Mouse (Mus musculus) gastrocnemius, adult 8-10 months (tissue): Measurements from ENCODE around the gene Fkbp15. TPM values are rescaled to one million over a fixed set of nuclear protein-coding genes. Genes with fewer than 3 reads are reported as not detected.

ENCODE experiments used
- DNase-seq, 2 experiments: peaks; one replicate each; pipeline ENCODE4 v3.0.0; 2022; ENCODE audit warnings: low spot score in 2 of 2
- total RNA-seq, 4 experiments: library from RNA; stranded (reverse); gene quantifications; 2 replicates each; pipeline ENCODE4 v1.2.4; 2022

The Fkbp15 gene
- total RNA-seq: 10 to 100 TPM; 10.0 to 12.0 (median 10.8) TPM

DNA sequence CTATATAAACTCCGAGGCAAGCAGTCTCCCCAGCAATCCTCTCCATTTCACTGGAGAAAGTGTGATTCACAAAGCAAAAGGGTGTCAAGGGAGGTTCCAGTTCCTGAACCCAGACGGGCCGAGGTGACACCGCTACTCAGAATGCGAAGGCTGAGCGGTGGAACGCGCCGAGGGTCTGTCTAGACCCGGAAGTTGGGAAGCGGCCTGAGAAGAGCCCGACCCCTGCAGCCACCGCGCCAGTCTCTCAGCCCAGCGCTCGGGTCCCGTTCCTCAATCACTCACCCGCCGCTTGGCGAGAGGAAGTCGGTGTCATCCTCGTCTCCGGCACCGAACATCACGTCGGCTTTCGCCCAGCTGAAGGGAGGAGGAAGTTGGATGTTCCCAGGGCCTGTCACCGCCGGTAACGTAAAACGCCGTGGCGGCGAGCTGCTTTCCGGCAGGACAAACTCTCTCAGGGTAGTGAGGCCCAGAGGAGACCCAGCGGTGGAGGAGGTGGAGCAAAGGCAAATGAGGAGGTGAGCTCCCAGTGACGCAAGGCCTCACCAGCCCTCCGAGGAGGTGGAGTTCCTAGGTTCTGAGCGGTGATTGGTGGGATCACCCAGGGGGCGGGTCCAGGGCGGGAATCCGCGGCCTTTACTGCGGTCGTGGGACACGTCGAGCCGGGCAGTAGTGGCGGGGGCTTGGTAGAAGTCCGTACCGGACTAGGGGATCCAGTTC, at the start of gene Fkbp15, which contains the start of gene Slc31a1:
TSS of gene Fkbp15 (minus strand) at position 461 of the 717 bp plus-strand sequence.
TSS of gene Slc31a1 (plus strand) at position 640 of the 717 bp plus-strand sequence.
- DNase-seq: peak; percentile 92 to 94

DNA sequence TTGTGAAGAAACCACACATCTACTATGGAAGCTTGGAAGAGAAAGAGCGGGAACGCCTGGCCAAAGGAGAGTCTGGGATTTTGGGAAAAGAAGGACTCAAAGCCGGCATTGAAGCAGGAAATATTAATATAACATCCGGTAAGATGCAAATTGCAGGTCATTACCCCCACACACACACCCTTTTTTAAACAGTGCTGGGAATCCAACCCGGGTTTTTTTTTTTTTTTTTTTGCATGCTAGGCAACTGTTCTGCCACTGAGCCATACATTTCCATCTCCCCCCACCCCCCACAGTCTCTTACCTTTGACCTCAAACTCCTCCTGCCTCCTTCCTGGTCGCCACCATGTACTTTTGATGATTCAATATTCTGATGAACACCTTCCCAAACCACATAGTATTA, 49.3 kb upstream of the Fkbp15 start:
- DNase-seq: no peak

DNA sequence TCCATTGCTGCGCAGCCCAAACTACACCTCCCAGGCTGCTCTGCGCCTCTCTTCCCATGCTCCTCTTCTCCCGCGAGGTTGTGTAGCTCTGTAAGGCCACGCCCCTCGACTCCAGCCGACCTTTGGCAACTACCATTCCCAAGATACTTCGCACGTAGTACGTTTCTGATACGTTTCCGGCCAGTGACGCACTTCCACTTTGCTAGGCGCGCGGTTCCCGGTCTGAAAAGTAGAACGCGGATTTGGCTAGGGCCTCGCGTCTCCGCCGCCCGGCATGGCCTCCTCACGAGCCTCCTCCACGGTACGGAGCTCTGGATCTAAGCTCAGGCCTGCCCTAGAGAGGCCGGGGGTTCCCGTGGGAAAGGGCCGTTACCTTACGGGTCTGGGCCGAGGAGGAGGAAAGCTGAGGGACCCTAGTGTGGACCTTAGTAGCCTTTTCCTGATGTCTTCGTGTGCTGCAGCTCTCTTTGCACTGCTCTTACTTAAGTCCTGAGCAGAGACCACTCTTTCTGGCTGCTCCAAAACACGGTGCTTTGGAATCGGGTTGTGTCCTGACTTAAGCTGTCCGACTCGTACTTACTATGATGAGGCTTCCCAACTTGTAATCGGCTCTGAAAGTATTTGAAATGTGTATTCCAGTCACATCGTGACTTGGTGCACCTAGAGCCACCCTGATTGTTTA, 48.4 kb upstream of the Fkbp15 start, which contains the start of the genes Cdc26 and Prpf4:
TSS of gene Cdc26 (minus strand) at position 42 of the 682 bp plus-strand sequence.
TSS of gene Prpf4 (plus strand) at position 197 of the 682 bp plus-strand sequence.
- DNase-seq: peak; percentile 96 to 98

DNA sequence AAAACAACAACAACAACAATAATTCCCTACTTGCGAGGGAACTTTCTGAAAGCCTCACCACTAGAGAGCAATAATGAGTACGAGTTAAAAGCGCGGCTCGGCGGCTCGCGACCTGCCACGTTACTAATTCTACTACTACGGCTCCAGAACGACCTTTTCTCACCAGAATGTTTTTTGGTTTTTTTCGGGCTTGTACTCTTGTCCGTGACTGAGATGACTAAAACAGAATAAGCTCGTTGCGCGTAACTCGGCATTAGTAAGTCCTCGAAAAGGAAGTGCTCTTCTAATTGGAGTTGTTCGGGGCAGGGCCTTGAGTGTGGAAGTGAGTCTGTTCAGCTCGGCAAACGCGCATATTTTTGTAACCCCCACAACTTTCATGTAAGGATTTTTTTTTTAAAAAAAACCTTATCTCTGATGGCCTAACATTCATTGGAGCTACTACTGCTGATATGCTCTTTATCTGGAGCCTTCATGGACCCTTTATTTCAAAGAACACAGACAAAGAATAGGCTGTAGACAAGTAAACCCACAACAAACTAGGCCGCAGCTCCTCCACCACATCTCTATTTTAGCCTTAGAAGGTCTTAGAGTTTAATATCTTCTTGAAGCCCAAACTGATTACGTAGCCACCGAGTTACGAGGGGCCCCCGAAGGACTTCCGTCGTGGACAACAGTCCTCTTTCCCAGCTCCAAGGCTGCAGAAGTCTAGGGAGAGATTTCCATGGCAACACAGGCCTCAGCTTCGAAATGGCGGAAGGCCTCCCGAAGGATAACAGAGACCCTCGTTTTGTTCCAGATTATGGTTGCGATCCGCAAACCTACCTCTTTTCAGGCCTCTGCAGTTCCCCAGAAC, 47.6 kb upstream of the Fkbp15 start:
- DNase-seq: no peak

DNA sequence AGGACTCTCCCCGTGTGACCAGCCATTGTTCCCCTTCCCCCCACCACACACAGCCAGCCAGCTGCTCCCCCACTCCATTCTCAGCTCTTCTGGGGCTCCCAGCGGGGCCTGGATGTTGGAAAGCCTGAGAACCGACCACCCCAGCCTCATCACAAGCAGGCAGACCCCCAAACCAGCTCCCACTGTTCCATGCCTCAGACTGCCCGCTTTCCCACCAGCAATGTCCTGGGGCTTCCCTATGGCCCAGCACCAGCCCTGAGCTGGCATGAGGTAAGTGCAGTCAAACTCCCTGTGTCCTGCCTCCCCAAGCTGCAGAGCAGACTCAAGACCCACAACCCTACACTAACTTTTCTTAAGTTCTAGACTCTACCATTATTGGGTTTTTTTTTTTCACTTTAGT, 45.8 kb upstream of the Fkbp15 start:
- no peak for DNase-seq

DNA sequence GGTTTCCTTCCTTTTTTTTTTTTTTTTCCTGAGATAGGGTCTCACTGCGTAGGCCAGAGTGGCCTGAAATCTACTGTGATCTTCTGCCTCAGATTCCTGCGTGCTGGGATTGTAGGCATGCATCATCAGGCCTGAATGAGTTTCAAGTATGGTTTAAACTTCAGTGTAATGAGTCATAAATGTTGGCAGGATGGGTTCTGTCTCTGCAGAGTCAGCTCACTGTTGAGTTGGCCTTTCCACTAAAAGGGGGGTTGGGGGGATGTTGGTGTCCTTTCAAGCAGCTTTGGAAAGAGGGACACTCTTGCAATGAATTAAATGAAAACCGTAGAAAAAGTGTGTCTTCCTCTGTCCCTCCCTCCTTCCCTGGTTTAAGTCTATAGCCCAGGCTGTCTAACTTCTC, 38.6 kb upstream of the Fkbp15 start:
- no peak for DNase-seq

DNA sequence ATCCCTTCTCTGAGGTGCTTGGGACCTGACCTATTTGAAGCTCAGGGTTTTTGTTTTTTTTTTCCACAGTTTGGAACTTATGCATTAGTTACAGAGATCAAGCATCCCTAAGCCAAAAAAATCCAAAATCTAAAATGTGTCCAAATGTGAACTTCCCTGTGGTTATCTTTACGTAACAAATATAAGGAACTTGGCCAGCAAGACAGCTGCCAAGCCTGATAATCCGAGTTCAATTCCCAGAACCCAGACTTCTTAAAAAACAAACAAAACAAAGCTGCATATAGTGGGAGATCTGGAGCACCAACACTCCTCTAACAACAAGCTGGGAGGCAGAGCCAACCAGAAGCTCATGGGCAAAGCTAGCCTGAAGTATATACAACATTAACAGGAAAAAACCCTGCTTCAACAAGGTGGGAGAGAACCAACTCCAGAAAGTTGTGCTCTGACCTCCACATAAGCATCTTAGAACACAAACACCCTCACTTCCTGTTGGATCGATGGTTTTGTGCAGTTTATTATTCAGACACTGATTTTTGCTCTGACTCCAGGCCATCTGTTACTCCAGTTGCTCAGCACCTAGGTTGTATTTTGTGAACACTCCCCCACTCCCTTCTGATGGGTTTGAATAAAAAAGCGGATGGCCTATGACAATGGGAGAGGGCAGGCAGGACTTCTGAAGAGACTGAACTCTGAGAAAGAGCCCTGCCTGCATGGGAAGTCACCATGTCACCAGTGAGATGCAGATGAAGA, 37.4 kb upstream of the Fkbp15 start:
- DNase-seq: no peak

DNA sequence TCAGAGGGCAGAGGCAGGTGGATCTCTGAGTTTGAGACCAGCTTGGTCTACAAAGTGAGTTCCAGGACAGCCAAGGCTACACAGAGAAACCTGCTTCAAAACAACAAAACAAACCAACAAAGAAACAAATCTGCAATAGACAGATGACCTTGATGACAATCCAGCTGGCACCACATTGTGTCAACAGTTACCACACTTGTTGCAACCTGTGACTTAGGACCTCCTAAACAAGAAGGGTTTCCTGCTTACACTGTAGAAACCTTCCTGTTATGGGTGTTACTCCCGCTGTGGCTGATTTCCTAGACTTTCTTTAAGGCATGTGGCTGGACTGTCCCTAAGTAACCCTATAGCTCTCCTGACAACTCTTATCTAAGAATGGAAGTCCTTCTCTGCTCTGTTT, 35.5 kb upstream of the Fkbp15 start:
- no peak for DNase-seq

DNA sequence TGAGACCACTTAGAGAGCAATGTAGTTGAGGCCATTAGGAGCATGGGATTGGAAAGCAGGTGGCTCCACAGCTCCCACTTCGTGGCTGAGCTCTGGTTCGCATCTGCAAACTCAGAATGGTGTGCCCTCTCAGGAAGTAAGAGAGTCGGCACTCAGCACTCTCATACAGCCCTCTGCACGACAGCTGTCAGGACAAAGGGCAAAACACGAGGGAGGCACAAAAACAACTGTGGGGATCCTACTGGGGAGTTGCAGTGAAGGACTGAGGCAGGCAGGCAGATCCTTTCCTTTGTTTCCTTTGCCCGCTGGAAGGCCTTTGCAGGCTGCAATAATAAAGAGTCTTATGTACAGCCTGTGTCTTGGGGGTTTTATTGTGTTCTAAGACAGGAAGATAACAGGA, 33.1 kb upstream of the Fkbp15 start:
- DNase-seq: no peak

DNA sequence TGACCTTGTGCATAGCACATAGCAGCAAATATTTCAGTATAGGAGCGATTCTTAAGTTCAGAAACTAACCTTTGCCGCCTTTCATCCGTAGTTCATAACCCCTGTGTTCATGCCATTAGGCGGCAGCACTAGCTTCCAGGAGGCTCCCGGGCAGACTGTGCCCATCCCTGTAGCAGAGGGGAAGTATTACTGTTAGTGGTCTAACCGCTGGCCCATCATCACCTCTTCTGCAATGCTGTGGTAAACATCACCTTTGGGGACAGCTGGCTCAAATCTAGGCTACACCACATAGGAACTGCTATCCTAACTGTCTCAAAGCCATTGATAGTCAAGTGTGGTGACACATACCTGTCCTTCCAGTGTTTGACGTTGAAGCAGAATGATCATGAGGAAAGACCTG, 31.5 kb upstream of the Fkbp15 start:
- no peak for DNase-seq

DNA sequence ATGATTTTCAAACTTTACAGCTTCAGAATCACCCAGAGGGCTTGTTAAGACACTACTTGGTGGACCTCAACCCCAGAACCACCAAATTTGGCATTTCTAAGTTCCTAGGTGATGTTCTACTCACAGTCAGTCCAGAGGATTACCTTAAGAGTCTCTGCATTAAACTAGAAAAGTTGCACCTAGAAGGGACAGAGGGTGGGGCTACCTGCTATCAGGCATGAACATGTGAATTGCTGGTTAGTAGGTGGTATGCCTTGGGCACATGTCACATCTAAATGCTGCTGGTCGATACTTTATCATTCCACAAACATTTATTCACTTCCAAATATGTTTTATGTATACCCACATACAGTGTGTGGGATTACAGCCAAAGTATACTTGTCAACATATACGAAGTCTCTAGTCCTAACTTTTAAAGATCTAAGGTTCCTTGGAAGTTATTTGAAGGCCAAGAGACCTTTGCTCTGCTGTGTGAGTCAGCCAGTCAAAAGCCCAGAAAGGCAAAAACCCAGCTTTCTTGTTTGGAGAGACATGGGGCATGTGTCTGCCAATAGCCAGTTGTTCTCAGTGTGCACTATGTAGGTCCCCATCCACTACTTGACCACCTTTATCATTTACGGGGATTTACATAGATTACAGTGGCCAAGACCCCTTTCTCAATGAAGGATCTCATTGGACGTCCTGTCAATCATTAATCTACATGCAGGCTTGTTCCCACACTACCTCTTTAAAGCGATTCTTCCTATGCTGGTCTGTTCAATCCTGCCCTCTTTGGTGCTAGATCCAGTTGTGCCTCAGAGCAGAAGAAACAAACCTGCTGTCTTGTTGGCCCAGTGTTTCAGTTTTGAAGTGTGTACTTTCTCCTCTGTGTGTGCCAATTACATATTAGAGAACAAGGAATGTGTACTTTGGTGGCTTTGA, 29.5 kb upstream of the Fkbp15 start:
- no peak for DNase-seq

DNA sequence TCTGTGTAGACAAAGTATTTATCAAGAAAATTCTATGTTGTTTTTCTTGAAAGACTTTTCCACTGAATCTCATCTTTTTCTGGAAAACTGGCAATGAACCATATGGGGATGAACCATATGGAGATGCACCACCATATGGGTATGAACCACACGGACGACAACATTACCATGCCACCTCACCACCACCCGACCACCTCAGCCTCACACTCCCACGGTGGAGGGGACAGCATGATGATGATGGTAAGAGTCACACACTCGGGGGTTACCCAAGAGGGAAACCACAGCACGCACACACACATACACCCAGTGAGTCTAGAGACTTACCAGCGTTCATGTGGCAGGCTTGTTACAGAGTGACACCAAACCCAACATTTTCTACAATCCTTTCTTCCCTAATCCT, 25.1 kb upstream of the Fkbp15 start:
- no peak for DNase-seq

DNA sequence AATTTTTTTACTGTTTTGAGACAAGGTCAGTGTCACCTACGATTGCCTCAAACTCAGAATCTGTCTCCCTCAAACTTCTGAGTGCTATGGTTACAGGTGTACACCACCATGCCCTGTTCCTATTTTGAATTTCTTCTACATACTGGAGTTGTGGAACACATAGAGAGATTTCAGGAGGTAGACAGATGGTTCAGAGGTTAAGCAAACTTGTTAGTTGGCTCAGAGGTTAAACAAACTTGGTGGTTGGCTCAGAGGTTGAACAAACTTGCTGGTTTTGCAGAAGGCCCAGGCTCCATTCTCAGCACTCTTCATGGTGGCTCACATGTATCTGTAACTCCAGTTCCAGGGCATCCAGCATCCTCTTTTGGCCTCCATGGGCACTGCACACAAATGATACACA, 23.8 kb upstream of the Fkbp15 start:
- no peak for DNase-seq

DNA sequence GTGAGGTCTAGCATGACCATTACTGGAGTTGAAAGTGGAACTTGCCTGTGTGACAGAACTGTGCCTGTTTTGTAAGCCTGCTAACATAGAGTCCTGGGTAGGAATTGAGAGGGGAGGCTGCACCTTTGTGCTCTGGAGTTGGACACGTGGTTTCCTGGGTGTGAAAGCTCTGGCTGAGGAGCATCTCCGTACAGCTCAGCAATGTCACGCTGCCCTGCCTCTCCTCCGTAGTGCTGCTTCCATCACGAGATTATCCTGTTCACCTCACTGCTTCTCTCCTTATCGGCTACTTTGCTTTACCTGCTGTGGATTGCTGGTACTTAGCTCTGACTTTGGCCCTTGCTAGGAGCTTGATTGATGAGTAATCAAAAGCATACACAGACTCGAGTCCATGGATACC, 23.4 kb upstream of the Fkbp15 start:
- DNase-seq: no peak

DNA sequence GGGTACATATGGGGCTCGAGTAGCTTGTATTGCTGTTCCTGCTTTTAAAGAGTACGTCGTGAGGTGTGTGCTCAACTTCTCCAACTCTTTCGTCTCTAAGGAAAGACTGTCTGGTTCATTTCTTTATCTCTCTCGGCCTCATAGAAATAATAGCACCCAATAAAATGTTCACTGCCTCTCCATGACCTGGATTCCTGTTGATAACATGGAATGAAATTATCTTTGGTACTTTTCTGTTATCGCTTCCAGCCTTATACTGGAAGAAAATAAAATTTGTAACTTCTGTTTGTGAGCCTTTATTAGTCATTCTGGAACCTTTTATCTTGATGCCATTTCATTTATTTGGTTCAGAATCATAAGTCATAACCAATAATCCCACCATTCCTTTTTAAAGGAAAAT, 22.9 kb upstream of the Fkbp15 start:
- no peak for DNase-seq

DNA sequence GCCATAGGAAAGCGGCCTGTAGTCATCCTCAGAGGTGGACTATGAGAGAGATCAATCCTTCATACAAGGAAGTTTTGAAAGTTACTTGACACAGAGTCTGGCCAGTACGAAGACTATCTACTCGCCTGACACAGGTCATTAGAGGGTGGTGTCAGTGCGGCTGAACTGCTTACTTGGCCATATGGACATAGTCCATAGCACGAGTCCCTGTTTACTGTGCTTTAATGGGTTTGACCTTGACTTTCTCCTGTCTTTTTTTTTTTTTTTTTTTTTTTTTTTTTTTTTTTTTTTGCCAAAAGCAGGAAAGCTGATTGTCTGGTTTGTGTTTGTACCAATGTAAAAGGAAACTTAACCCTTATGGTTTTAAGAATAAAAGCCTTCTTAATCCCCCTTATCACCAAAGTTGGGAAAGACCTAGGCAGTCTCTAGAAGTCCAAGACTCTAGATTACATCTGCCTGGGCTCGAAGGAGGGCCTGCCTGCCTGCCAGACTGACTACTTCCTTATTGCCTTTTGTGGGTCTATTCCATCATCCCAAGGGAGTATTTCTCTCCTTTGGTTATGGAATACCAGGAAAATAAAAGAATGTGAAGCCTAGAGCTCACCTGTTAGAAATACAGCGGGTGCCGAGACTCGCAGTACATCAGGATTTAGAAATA, 19.5 kb upstream of the Fkbp15 start:
- DNase-seq: no peak

DNA sequence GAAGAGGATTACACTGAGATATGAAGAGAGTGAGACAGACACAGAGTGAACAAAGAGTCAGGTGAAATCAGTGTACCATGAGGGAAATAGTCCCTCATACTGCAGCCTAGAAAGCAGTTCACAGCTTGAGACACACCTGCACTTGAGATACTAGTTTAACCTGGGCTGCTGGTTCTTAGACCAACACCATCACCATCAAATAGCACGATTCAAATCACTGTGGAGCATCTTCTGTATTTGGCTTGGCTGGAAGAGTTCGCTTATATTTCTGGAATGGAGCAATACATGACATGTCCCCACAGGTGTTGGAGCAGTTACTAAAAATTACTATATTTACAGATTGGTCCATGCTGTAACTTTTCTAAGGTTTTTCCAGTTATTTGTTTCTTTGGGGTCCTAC, 15.8 kb upstream of the Fkbp15 start:
- no peak for DNase-seq

DNA sequence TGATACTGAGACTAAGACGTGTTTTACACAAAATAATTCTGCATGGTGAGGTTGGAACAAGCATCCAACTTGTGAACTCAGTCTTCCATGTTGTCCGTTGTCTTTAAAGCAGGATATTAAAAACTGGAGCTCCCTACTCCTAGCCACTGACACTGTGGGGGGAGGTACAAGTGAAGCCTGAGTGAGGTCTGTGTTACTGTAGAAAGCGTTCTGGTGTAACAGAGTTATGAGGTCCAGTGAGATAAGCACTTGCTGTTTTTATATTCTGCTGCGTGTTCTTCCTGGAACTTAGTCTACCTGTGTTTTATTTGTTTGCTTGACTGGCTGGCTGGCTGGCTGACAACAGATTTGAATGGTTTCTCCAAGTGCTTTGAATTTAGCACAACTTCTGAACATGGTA, 14.0 kb upstream of the Fkbp15 start:
- DNase-seq: no peak

DNA sequence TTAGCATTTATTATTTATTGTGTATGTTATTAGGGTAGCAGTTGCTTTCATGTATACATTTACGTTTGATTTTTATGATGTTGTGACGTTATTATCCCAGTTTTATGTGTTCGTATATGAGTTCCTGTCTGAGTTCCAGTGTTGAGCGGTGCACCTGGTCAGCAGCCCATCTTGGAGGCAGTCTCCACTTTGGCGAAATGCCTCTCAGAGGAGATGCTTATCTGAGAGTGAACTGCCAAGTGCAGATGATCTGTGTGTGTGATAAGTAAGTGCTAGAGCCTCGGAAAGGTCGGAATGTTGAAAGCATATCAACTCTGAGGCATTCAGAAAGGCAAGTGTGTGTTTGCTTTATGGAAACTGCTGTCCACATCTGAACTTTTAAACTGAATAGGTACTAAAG, 13.3 kb upstream of the Fkbp15 start:
- no peak for DNase-seq
